Mouse (Mus musculus) layer of hippocampus, adult 11-12 months (tissue): Measurements from ENCODE around the gene Spaca4.

ENCODE experiments used
- DNase-seq: peaks from one replicate; pipeline ENCODE4 v3.0.0; 2022; ENCODE audit warnings: low spot score

Gene Spaca4

DNA sequence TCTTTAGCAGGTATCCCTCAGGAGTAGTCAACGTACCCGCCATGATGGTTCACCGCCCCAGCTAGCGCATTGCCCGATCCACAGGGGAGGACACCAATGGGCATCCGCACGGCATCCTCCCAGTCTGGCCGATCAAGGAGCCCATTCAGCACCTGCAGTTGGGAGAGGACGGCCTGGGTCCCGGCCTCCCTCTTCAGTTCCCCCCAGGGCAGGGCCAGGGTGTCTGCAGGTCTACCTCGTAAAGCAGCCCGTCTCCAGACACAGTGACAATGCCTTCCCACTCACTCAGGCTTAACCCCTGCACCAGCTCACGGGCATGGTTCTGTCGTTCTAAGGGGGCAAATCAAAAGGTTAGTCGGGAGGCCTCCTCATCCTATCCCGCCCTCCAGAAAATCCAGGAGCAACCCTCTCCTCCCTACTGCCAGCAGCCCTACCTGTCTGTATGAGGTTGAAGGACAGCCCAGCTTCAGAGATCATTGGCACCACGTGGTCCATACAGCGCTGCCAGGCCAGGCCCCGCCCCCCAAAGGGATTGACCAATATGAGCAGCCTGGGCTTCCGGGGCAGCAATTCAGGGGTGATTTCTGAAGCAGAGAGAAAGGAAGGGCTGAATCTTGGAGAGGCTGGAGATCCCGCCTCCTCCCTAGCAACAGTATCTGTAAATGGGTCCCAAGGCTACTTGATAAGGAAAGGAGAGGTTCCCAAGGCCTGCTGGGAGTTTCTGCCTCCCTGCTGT lies 13.4 kb downstream of the Spaca4 start:
- DNase-seq = peak; percentile 44

DNA sequence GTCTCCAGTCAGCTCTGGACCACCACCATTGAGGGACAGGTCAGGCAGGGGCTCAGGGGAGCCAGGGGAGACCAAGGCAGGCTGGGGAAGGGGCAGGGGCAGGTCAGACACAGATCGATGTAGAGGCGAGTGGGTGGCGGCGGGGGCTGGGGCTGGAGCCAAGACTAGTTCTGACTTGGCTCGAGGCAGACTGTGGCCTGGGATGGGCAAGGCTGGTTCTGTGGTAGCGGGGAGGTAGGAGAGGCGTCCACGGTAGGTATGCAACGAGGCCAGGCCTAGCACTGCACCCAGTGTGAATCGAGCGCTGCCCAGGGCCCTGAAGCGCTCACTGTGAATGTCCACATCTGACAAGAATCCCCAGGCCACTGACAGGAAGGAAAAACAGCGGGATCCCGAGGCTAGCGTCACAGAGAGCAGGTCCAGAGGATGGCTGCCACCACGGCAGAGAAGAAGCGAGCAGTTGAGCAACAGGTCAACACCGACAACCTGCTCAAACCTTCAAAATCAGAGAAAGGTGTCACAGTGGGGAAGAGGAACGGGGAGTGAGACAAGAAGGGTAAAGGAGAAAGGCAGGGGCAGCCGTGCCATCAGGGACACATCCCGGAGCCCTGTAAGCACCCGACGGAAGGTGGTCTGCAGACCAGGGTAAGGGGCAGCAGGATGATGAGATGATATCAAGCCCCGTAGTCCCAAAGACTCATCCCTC lies 14.1 kb downstream of the Spaca4 start:
- DNase-seq = peak; percentile 28

DNA sequence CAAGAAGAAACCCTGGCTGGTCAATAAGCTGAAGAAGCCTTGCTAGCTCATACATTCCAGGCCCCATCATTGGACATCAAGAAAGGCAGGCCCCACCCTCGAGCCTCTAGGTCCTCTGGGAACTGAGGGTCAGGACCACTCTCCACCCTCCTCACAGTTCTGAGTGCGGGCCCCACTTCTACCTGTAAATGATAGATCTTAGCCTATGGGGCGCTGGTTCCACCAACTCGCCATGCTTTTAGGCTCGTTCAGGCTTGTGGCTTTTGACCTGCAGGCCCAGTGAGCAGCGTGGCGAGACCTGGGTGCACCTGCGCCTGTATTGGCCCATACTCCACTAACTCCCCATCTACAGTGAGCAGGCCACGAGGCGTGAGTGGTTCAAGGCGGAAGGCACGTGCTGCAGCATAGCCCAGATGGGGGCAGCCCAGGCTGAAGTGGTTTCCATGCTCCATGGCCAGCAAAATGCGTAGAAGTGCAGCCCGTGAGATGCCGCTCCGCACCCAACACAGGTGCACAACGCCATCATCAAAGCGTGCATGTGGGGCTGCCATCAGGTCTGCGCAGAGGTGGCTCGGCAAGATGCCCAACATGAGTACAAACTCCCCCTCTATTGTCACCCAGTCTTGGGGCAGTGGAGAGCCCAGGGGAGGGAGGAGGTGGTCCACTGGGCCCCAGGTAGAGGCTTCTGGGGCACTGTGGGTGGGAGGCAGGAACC lies 15.0 kb downstream of the Spaca4 start:
- peak; percentile 49 for DNase-seq

DNA sequence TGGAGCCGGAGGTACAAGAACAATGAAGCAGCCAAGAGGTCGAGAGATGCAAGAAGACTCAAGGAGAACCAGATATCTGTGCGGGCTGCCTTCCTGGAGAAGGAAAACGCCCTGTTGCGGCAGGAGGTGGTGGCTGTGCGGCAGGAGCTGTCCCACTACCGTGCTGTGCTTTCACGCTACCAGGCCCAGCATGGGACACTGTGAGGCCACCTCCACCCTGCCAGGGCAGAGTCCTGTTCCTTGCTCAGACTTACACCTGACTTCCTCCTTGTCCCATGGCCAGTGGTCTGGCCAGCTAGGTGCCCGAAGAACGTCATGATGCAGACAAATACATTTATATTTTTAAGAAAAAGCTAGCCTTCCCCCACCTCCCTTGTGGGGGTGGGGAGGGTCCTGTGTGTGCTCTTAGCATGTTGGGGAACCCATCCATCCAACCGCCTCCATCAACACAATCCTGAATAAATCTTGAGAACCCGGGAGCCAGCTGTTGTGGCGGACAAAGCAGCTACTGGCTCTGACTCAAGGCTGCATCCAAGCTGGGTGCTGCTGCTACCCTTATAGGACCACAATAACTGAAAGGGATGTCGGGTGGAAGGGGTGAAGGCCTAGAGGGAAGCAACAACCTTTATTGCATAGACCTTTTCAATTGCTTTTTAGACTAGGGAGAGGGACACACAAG lies 15.8 kb downstream of the Spaca4 start:
- DNase-seq = no peak

DNA sequence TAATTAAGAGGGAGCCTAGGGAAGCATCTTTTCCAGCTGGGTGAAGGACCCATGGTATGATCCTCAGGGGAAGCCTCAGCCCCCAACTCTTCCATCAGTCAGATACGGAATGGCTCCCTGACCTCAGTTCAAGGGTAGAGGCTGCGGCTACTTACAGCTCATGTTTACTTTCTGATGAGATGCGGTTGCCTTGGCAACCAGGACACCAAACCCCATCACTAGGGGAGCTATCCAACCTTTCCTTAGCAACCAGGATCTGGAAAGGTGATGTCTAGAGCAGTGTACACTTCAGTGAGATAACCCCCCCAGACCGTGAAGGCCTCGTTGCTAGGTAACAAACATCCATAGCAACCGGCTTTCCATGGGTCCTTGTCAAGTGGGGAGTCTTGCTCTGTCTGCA lies 16.6 kb downstream of the Spaca4 start:
- DNase-seq = peak; percentile 48

DNA sequence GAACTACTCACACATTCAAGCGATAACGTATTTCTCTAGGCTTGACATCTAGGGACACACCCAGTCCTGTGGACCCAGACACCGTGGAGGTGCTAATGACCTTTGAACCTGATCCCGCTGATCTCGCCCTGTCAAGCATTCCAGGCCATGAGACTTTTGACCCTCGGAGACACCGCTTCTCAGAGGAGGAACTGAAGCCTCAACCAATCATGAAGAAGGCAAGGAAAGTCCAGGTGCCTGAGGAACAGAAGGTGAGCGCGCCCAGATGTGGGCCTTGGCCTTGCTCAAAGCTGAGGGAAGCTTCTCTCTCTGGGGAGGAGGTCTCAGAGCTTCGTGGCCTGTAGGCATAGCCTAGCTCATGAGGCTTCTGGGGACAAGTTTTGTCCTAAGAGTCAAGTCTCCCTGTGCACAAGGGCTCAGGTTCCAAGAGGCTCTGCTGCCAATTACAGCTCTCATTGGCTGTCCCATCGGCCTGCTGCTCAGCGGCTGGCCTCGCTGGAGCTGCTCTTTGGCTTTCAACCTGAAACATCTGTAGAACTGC lies 17.3 kb downstream of the Spaca4 start:
- no peak for DNase-seq

DNA sequence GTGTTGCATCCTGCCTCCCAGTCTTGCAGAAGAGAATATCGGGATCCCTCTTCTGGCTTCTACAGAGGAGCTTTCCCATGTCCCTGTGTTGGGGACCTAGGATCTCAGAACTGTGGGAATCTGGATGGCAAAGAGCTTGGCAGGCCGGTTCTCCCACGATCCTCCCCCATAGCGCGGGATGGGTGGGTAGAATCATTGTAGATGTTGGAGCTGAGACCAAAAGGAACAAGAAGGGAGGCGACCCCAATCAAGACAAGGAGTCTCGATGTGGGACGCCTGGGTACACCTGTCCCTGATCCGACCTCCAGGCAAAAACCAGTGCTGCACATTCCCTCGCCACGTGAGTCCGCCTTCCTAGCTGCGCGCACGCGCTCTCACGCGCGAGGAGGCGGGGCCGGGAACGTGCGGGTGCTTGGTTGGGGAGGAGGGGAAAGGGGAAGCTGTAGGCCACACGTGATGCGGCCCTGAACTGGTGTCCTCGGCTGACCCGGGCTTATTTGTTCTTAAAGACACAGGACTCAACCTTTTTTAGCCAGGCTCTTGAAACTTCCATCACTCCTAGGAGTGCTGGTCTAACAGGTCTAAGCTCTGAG lies 18.1 kb downstream of the Spaca4 start:
- peak; percentile 96 for DNase-seq

DNA sequence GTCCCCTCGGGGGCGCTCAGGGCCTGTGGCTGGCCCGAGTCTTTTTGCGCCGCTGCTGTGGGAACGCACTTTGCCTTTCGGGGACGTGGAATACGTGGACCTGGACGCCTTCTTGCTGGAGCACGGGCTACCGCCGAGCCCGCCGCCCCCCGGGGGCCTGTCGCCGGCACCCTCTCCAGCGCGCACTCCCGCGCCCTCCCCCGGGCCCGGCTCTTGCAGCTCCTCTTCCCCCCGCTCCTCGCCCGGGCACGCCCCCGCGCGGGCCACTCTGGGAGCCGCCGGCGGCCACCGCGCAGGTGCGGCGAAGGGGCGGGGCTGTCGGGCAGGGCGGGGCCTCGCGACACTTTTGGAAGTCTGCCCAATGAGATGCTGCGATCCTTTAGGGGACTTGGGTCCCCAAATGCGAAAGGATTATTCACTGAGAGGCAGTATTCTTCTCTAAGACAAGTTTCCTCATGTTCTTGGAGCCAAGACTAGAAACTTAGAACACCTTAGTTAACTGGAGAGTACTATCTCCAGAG lies 18.8 kb downstream of the Spaca4 start:
- DNase-seq = peak; percentile 88

DNA sequence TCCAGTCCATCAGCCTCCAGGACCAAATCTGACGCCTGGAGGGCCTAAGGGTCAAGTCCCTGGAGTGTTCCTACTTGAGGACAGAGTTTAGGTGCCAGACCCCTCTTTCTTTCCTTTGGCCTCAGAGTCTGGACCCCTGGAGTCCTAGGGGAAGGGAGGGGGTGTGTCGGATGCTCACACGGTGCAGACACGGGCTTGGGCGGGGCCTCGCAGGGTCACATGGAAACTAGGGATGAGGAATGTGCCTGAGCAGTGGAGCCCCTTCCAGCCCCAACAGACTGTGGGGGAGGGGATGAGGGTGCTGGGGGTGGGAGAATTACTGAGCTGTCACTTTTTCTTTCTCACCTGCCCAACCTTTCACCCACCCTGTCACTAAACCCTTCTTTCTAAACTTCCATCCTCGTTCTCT lies 19.7 kb downstream of the Spaca4 start:
- DNase-seq = peak; percentile 92

DNA sequence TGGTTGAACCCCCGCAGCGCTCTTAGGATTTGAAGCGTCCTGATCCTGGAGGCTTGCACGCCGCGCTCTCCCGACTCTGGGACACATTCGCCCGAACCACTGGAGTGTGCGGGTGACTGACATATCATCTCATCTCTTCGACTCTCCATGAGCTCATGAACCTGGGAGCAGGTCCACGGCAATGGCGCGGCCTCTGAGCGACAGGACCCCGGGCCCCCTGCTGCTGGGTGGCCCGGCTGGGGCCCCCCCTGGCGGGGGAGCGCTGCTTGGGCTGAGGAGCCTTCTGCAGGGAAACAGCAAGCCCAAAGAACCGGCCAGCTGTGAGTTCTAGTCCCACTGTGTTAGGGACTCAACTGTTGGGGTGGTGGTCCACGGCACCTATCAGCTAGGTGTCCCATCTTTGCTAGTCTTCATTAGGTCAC lies 20.2 kb downstream of the Spaca4 start:
- peak; percentile 69 for DNase-seq

DNA sequence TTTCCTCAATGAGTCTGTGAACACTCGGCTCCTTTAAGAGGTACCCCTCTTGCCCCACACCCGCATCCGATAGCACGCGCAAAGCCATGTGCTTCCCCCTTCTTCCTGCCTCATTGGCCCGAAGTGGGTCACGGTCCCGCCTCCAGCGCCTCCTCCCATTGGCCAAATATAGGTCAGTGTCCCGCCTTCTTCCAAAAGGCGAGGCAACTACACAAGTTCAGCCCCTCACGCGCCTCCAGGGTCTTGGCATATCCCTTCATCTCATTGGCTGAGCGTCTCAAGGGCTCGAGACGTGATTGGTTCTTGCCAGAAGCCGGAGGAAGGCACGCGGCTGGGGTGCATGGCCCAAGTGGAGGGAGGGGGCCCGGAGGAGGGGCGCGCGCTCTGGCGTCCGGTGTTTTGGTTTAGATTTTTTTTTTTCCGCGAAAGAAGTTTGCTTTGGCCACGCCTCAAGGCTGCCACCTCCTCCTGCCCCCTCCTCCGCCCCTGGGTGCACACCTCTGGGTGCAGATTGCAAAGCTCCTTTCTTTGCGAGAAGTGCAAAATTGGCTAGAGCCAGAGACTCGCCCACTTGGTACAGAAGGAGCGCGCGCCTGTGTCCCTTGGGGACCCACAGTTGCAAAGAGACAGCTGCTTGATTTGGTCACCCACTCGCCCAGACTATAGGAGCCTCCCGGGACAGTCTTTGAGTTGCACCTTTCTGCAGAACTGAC lies 20.7 kb downstream of the Spaca4 start, which contains the start of gene Dbp:
Gene Dbp (plus strand): TSS at position 359 of the 713 bp plus-strand sequence.
- DNase-seq = peak; percentile 100

DNA sequence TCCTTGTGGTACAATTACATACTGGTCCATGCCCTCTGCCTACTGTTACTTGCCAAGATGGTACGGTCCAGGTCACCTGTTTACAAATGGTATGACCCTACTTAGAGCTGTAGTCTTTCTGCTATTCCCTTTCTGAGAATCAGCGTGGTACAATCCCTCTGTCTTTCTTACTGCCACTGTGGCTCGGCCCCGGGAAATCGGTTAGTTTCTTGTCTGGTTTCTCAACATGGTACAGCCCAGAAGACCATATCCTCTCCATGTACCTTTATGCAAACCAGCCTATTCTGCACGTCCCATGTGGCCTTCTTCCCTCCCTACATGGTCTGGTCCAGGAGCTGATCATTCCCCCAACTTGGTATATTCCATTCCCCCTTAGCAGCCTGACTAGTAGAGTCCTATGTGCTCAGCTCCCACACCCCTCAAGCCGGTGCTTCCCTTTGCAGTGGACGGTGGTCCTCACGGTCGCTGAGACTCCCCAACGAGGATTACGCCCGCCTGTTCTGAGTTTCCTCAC lies 21.5 kb downstream of the Spaca4 start:
- DNase-seq = peak; percentile 88

DNA sequence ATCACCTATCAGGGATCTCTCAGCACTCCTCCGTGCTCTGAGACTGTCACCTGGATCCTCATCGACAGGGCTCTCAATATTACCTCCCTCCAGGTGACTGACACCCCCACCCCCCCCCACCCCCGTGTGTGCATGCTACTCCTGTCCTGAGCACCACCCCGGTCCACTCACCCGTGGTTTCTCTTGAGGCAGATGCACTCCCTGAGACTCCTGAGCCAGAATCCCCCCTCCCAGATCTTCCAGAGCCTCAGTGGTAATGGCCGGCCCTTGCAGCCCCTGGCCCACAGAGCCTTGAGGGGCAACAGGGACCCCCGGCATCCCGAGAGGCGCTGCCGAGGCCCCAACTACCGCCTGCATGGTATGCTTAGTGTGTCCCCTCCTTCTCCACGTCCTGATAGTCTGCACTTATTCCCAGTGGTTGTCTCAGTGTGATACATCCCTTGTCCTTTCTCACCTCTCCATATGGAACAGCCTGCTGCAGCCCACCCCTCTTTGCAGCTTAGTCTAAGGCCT lies 22.0 kb downstream of the Spaca4 start:
- no peak for DNase-seq

DNA sequence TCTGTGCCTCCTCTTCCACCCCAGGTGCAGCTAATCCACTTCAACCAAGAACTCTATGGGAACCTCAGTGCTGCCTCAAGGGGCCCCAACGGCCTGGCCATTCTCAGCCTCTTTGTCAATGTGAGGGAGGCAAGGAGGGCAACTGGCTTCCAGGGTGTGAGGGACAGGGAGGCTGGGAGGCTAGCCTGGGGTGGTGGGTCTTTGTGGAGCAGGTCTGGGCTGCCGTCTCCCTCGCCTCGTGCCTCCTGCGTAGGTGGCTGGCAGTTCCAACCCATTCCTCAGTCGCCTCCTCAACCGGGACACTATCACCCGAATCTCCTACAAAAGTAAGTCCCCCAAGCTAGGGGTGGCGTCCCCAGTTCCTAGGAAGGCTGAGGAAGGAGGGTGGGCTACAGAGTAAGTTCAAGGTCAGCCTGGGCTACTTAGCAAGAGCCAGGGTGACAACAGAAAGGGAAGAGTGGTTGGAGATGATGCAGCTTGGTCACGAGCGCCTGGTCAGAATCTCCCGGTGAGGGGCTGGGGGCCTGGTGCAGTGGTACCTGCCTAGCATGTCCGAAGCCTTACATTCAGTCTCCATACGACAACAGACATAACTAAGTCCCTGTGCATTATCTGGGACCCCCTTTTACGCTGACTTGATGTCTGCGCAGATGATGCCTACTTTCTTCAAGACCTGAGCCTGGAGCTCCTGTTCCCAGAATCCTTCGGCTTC lies 22.6 kb downstream of the Spaca4 start:
- DNase-seq = no peak

DNA sequence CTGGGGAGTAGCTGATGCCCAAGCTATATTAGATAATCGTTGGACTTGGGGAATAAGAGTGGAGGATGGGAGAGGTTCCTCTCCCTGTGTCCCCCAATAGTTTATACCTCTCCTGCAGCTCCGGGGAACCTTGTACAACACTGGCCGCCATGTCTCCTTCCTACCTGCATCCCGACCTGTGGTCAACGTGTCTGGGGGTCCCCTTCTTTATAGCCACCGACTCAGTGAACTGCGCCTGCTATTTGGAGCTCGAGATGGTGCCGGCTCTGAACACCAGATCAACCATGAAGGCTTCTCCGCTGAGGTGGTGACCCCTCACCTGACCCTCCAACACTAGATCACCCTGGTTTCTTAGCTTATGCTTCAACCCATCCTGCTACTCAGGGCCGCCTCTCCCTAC lies 23.3 kb downstream of the Spaca4 start:
- DNase-seq = no peak

DNA sequence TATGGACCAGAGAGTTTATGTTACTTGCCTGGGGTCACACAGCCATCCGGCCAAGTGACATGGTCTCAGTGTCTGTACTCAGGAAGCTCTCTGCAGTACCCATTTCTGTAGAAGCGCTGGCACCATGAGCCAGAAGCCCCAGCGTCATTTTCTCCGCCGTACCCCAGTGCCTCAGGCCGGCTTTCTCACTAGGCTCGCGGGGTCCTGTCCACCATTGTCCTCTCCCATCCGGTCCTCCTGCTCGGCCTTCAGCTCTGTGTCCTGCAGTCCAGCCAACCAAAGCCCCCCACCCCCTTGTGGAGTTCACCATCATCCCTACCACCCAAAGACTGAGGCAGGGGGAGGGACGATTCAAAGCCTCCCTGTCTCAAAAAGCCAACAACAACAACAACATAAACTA lies 24.0 kb downstream of the Spaca4 start:
- no peak for DNase-seq

DNA sequence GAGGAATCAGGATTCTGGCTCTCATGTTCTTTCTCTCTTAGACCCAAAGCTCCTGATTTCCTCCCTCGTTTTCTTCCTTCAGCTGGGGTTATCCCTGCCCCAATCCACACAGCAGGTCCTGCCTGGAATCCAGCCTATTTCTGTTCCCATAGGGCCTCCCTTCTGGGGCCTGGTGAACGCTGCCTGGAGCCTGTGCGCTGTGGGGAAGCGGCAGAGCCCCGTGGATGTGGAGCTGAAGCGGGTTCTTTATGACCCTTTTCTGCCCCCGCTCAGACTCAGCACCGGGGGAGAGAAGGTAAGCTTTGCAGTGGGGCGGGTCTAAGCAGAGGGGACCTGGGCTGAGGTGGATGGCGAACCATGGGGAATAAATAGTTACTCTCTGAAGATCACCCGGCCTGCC lies 24.5 kb downstream of the Spaca4 start:
- no peak for DNase-seq

DNA sequence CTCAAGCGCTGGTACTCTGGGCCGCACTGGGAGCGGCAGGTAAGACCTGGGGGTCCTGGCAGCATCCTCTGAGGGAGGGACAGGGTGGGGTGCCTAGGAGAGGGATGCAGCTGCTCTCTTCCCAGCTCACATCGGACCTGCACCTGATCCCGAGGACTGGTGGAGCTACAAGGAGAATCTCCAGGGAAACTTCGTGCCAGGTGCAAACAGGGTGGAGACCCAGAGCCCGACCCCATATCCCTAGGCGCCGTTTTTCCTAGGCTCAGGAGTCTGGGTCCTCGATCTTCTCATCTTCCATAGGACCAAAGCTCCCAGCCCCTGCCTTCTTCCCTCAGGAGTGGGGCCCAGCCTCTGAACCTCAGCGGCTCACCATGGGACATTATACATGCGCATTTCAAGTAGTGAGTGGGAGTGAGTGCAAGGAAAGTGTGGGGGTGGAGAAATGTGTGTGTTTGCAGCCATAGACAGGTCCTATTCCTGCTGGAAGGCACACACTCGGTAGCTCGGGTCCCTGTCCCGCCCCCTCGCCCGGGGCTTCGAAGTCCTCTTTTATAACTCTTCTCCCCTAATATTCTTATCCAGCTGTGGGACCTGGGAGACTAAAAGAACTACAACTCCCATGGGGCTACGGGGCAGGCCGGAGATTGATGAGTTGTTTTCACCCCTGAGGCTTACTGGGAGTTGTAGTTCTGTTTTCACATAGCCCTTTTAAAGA lies 25.2 kb downstream of the Spaca4 start:
- peak; percentile 88 for DNase-seq
